Mouse (Mus musculus) hindbrain, embryonic 13.5 days (tissue): ENCODE results near the gene Olfr881. TPM values are rescaled to one million over a fixed set of nuclear protein-coding genes. Genes with fewer than 3 reads are reported as not detected.

Experiments used
- ATAC-seq: fragments of 200-750 bp; cut with Nextera tagmentation; 2 replicates; pipeline ENCODE4 v1.8.0; 2017; ENCODE audit warnings: moderate TSS enrichment; ENCODE audit not compliant: low FRiP score
- H3K27ac ChIP-seq: fragments of 300-500 bp; sonication (generic); 2 replicates; pipeline ENCODE4 v1.5.1; 2015; ENCODE audit warnings: inconsistent platforms, mild to moderate bottlenecking, moderate library complexity
- H3K27me3 ChIP-seq: fragments of 300-500 bp; sonication (generic); 2 replicates; pipeline ENCODE4 v1.6.1; 2015; ENCODE audit warnings: mild to moderate bottlenecking, inconsistent platforms
- H3K36me3 ChIP-seq: fragments of 300-500 bp; sonication (generic); 2 replicates; pipeline ENCODE4 v1.6.1; 2015; ENCODE audit warnings: mild to moderate bottlenecking, inconsistent platforms
- H3K4me1 ChIP-seq: fragments of 300-500 bp; sonication (generic); replicated peaks from 2 replicates; pipeline ENCODE4 v1.6.1; 2015; ENCODE audit warnings: inconsistent platforms
- H3K4me2 ChIP-seq: fragments of 300-500 bp; sonication (generic); 2 replicates; pipeline ENCODE4 v1.6.1; 2015; ENCODE audit warnings: inconsistent platforms, mild to moderate bottlenecking, moderate library complexity
- H3K4me3 ChIP-seq: fragments of 300-500 bp; sonication (generic); 2 replicates; pipeline ENCODE4 v1.5.1; 2015; ENCODE audit warnings: mild to moderate bottlenecking, inconsistent platforms
- H3K9ac ChIP-seq: fragments of 300-500 bp; sonication (generic); 2 replicates; pipeline ENCODE4 v1.6.1; 2015; ENCODE audit warnings: mild to moderate bottlenecking, inconsistent platforms
- H3K9me3 ChIP-seq: fragments of 300-500 bp; sonication (generic); 2 replicates; pipeline ENCODE4 v1.6.1; 2016; ENCODE audit warnings: inconsistent platforms
- WGBS: fragments of 180-500 bp; shearing (Covaris S2); methylation state at CpG from one replicate; pipeline ENCODE4 v1.1.7; 2015; 5-methylcytosine and 5-hydroxymethylcytosine counted together
- polyA plus RNA-seq: library from polyadenylated mRNA; unstranded; fragments of >200 nt; fragmentation: Nextera tagmentation; extraction: Ambion mirVana; gene quantifications from 2 replicates; pipeline ENCODE4 v1.2.1, GENCODE M21; 2015

Gene Olfr881
- not detected in 2 replicates for polyA plus RNA-seq

- H3K9ac ChIP-seq, result no peak within 1 kb of the TSS
- no peak within 1 kb of the TSS for H3K27ac ChIP-seq
- H3K27me3 ChIP-seq, result no peaks in the 10 kb centered on the region
- no peaks in the 10 kb centered on the region for H3K9me3 ChIP-seq
- no peak for ATAC-seq
- no peak within 1 kb of the TSS for H3K4me3 ChIP-seq
- H3K4me2 ChIP-seq, result no peak within 1 kb of the TSS
- no peaks in the 10 kb centered on the region for H3K4me1 ChIP-seq
- H3K36me3 ChIP-seq, result no peaks in the 10 kb centered on the region
These were observed at the start of gene Olfr881 for GRCm38 (mm10) chr9:37991525-37991924. Gene Olfr881 (plus strand): TSS chr9:37991825.

GRCm38 (mm10) chr9:37998581-37999204 is 7.1 kb downstream of the Olfr881 start:
- H3K36me3 ChIP-seq, result no peaks in the 10 kb centered on the region
- H3K9me3 ChIP-seq, result no peaks in the 10 kb centered on the region
- H3K4me1 ChIP-seq, result no peaks in the 10 kb centered on the region
- no peak overlapping the region for H3K9ac ChIP-seq
- WGBS, result 49% methylated on average over 2 of the region's 2 CpGs
- H3K27ac ChIP-seq, result no peak overlapping the region
- no peak overlapping the region for H3K4me3 ChIP-seq
- no peak for ATAC-seq
- no peaks in the 10 kb centered on the region for H3K27me3 ChIP-seq
- H3K4me2 ChIP-seq, result no peak overlapping the region

GRCm38 (mm10) chr9:38000021-38000420 is 8.4 kb downstream of the Olfr881 start:
- Histone ChIP-seq H3K27ac (no peak overlapping the region), H3K36me3 (no peaks in the 10 kb centered on the region), H3K9me3 (no peaks in the 10 kb centered on the region), H3K4me1 (no peaks in the 10 kb centered on the region), H3K4me3 (no peak overlapping the region), H3K27me3 (no peaks in the 10 kb centered on the region), H3K4me2 (no peak overlapping the region), H3K9ac (no peak overlapping the region)
- ATAC-seq, result no peak
- 67% methylated on average over 1 of the region's 1 CpGs for WGBS

- Histone ChIP-seq H3K4me2 (no peak within 1 kb of the TSS), H3K9me3 (no peaks in the 10 kb centered on the region), H3K36me3 (no peaks in the 10 kb centered on the region), H3K27ac (no peak within 1 kb of the TSS), H3K4me3 (no peak within 1 kb of the TSS), H3K9ac (no peak within 1 kb of the TSS), H3K4me1 (no peaks in the 10 kb centered on the region), H3K27me3 (no peaks in the 10 kb centered on the region)
- ATAC-seq, result no peak
- 98% methylated on average over 1 of the region's 1 CpGs for WGBS
These were observed 33.9 kb downstream of the Olfr881 start, which contains the start of gene Olfr883 for GRCm38 (mm10) chr9:38025508-38025907. Gene Olfr883 (plus strand): TSS chr9:38025808.

Other genes starting within 250 kb of the Olfr881 start
- gene Olfr874, start 246.7 kb upstream of the Olfr881 start, polyA plus RNA-seq, result not detected in 2 replicates
- gene Olfr875, start 220.0 kb upstream of the Olfr881 start, polyA plus RNA-seq, result not detected in 2 replicates
- not detected in 2 replicates for gene Olfr876, start 188.8 kb upstream of the Olfr881 start, polyA plus RNA-seq
- gene Olfr877, start 137.6 kb upstream of the Olfr881 start, polyA plus RNA-seq, result not detected in 2 replicates
- not detected in 2 replicates for gene Olfr145, start 95.1 kb upstream of the Olfr881 start, polyA plus RNA-seq
- gene Olfr878, start 74.0 kb upstream of the Olfr881 start, polyA plus RNA-seq, result not detected in 2 replicates
- not detected in 2 replicates for gene Olfr883, start 34.0 kb downstream of the Olfr881 start, polyA plus RNA-seq
- not detected in 2 replicates for gene Olfr884, start 54.7 kb downstream of the Olfr881 start, polyA plus RNA-seq
- gene Olfr885, start 69.5 kb downstream of the Olfr881 start, polyA plus RNA-seq, result not detected in 2 replicates
- gene Olfr887, start 92.2 kb downstream of the Olfr881 start, polyA plus RNA-seq, result not detected in 2 replicates
- gene Olfr888, start 116.3 kb downstream of the Olfr881 start, polyA plus RNA-seq, result not detected in 2 replicates
- gene Olfr889, start 123.4 kb downstream of the Olfr881 start, polyA plus RNA-seq, result 0.06 and 0.08 TPM in 2 replicates
- not detected in 2 replicates for gene Olfr890, start 150.7 kb downstream of the Olfr881 start, polyA plus RNA-seq
- not detected in 2 replicates for gene Olfr891, start 189.0 kb downstream of the Olfr881 start, polyA plus RNA-seq
- gene Olfr893, start 216.5 kb downstream of the Olfr881 start, polyA plus RNA-seq, result not detected in 2 replicates
- gene Olfr894, start 226.2 kb downstream of the Olfr881 start, polyA plus RNA-seq, result not detected in 2 replicates